Mouse (Mus musculus): ENCODE results near the gene Sema6d. TPM values are rescaled to one million over a fixed set of nuclear protein-coding genes. Genes with fewer than 3 reads are reported as not detected.

Gene Sema6d
- polyA plus RNA-seq, 1 experiment from 2014 or later, result 27.7 TPM

DNA sequence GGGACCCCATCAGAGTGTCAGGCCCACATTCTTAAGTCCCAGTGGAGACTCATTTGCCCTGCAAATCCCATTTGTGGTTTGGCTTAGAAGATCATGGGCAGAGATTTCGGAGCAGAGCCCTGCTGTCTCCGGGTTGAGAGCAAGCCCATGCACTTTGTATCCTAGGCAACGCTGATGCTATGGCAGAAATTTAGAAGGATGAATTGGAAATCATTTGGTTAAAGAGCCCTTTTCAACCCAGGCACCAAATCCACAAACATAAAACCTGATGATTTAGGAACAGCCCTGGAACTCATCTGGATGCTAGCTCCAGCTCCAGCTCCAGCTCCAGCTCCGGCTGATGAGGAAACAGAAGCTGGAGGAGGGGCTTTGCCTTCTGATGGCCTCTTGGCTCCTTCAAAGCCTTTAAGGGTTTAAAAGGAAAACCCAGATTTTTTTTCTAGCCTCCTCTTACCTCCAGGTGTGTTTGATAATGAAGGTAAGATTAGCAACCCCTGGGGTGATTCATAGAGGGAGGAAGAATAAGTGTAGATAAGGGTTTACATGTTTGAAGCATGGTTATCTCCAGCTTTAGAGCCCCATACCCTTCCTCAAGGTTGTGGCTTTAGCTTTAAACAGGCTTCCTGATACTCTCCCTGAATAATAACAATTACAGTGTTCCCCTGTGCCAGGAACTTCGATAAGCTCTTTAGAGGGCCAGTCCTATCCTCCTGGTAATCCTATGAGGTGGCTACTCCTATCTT is 549.6 kb downstream of the Sema6d start:
- H3K36me3 ChIP-seq (ENCODE audit: control insufficient read depth, insufficient read depth, low read length), result no peaks in the 10 kb centered on the region
- ATAC-seq (ENCODE audit: insufficient number of reproducible peaks, insufficient read depth, low FRiP score, low read depth), result no peak
- H3K9ac ChIP-seq (ENCODE audit: low read length), result no peak overlapping the region
- no peak overlapping the region for H3K4me3 ChIP-seq (ENCODE audit: control insufficient read depth in 1 of 2, insufficient read depth in 1 of 2, low read depth in 1 of 2, low read length in 2 of 2)
- no peaks in the 10 kb centered on the region for H3K27me3 ChIP-seq (ENCODE audit: control insufficient read depth, insufficient read depth, low read length)
- H3K4me2 ChIP-seq (ENCODE audit: low read length), result no peak overlapping the region
- no peak overlapping the region for H3K27ac ChIP-seq (replicated peaks in 1 of 2; ENCODE audit: control insufficient read depth in 1 of 2, insufficient read depth in 1 of 2, low read depth in 2 of 2, low read length in 2 of 2)
- peaks cover 24 to 66% of the 10 kb centered on the region in 2 experiments for H3K4me1 ChIP-seq (ENCODE audit: control insufficient read depth in 2 of 2, insufficient read depth in 2 of 2, low read length in 2 of 2)
- no peaks in the 10 kb centered on the region for H3K9me3 ChIP-seq (ENCODE audit: control insufficient read depth, low read length)
- WGBS, result 61% methylated on average over 5 of the region's 5 CpGs

- Histone ChIP-seq H3K4me3 (ENCODE audit: control insufficient read depth in 1 of 2, insufficient read depth in 1 of 2, low read depth in 1 of 2, low read length in 2 of 2) (no peak overlapping the region), H3K9me3 (ENCODE audit: control insufficient read depth, low read length) (no peaks in the 10 kb centered on the region), H3K4me2 (ENCODE audit: low read length) (no peak overlapping the region), H3K4me1 (ENCODE audit: control insufficient read depth in 2 of 2, insufficient read depth in 2 of 2, low read length in 2 of 2) (peaks cover 19 to 62% of the 10 kb centered on the region in 2 experiments), H3K9ac (ENCODE audit: low read length) (no peak overlapping the region), H3K36me3 (ENCODE audit: control insufficient read depth, insufficient read depth, low read length) (no peaks in the 10 kb centered on the region), H3K27me3 (ENCODE audit: control insufficient read depth, insufficient read depth, low read length) (no peaks in the 10 kb centered on the region), H3K27ac (replicated peaks in 1 of 2; ENCODE audit: control insufficient read depth in 1 of 2, insufficient read depth in 1 of 2, low read depth in 2 of 2, low read length in 2 of 2) (no peak overlapping the region)
- 41% methylated on average over 6 of the region's 6 CpGs for whole genome bisulfite sequencing
- no peak for ATAC-seq (ENCODE audit: insufficient number of reproducible peaks, insufficient read depth, low FRiP score, low read depth)
These were observed 550.9 kb downstream of the Sema6d start for GRCm38 (mm10) chr2:124640500-124641193.

DNA sequence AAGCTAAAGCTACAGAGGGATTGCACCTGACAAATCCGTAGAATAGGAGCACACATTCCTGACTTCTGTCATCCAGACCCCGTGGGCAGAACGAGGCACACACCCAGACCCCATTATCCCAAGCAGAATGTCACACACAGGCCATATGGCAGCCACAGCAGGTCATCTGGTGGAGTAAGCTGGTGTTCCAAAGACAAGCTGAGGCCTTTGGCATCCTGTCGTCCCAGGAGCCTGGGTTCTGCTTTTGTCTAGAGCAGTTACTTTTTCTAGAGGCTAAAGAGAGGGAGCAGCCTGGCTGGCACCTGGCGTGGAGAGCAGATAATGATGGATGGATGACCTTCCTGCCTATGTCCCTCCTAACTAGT is 551.4 kb downstream of the Sema6d start:
- Histone ChIP-seq H3K27me3 (ENCODE audit: control insufficient read depth, insufficient read depth, low read length) (no peaks in the 10 kb centered on the region), H3K27ac (replicated peaks in 1 of 2; ENCODE audit: control insufficient read depth in 1 of 2, insufficient read depth in 1 of 2, low read depth in 2 of 2, low read length in 2 of 2) (0 out of 4 replicates have a peak overlapping the region, but pooled peaks of 1 of the 2 experiments have one; percentile 30), H3K4me2 (ENCODE audit: low read length) (no peak overlapping the region), H3K9ac (ENCODE audit: low read length) (no peak overlapping the region), H3K4me1 (ENCODE audit: control insufficient read depth in 2 of 2, insufficient read depth in 2 of 2, low read length in 2 of 2) (peaks cover 19 to 59% of the 10 kb centered on the region in 2 experiments), H3K4me3 (ENCODE audit: control insufficient read depth in 1 of 2, insufficient read depth in 1 of 2, low read depth in 1 of 2, low read length in 2 of 2) (no peak overlapping the region), H3K36me3 (ENCODE audit: control insufficient read depth, insufficient read depth, low read length) (no peaks in the 10 kb centered on the region), H3K9me3 (ENCODE audit: control insufficient read depth, low read length) (no peaks in the 10 kb centered on the region)
- no peak for ATAC-seq (ENCODE audit: insufficient number of reproducible peaks, insufficient read depth, low FRiP score, low read depth)
- WGBS, result 30% methylated on average over 5 of the region's 5 CpGs

DNA sequence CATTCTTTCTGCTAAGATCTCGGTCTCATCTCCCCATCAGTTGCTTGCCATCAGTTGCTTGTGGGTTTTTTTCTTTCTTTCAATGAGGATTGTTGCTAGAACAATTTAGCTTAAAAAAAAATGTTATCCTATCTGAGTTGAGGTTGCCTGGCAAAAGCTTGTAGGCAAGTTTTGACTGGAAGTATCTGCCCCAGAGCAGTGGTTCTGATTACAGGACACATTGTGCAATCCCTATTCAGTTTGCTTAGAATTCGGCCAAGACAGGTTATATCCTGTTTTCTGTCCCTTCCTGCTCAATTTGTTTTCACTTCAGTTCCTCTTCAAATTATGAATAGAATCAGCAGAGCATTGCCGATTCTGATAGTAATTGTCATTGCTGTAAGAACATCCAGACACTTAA is 552.4 kb downstream of the Sema6d start:
- Histone ChIP-seq H3K4me1 (ENCODE audit: control insufficient read depth in 2 of 2, insufficient read depth in 2 of 2, low read length in 2 of 2) (peaks cover 13 to 49% of the 10 kb centered on the region in 2 experiments), H3K4me3 (ENCODE audit: control insufficient read depth in 1 of 2, insufficient read depth in 1 of 2, low read depth in 1 of 2, low read length in 2 of 2) (no peak overlapping the region), H3K4me2 (ENCODE audit: low read length) (no peak overlapping the region), H3K9ac (ENCODE audit: low read length) (no peak overlapping the region), H3K27ac (replicated peaks in 1 of 2; ENCODE audit: control insufficient read depth in 1 of 2, insufficient read depth in 1 of 2, low read depth in 2 of 2, low read length in 2 of 2) (no peak overlapping the region), H3K36me3 (ENCODE audit: control insufficient read depth, insufficient read depth, low read length) (no peaks in the 10 kb centered on the region), H3K27me3 (ENCODE audit: control insufficient read depth, insufficient read depth, low read length) (no peaks in the 10 kb centered on the region), H3K9me3 (ENCODE audit: control insufficient read depth, low read length) (no peaks in the 10 kb centered on the region)
- ATAC-seq (ENCODE audit: insufficient number of reproducible peaks, insufficient read depth, low FRiP score, low read depth), result no peak
- WGBS, result 75% methylated on average over 3 of the region's 3 CpGs

GRCm38 (mm10) chr2:124650609-124651008 is 560.8 kb downstream of the Sema6d start:
- no peak overlapping the region for H3K27ac ChIP-seq (replicated peaks in 1 of 2; ENCODE audit: control insufficient read depth in 1 of 2, insufficient read depth in 1 of 2, low read depth in 2 of 2, low read length in 2 of 2)
- H3K9ac ChIP-seq (ENCODE audit: low read length), result no peak overlapping the region
- no peak overlapping the region for H3K4me3 ChIP-seq (ENCODE audit: control insufficient read depth in 1 of 2, insufficient read depth in 1 of 2, low read depth in 1 of 2, low read length in 2 of 2)
- peaks cover 23% of the 10 kb centered on the region for H3K36me3 ChIP-seq (ENCODE audit: control insufficient read depth, insufficient read depth, low read length)
- no peak overlapping the region for H3K4me2 ChIP-seq (ENCODE audit: low read length)
- H3K4me1 ChIP-seq (ENCODE audit: control insufficient read depth in 2 of 2, insufficient read depth in 2 of 2, low read length in 2 of 2), result peaks cover 0 to 7% of the 10 kb centered on the region in 2 experiments; a peak in 1 of 4 replicates
- 81% methylated on average over 2 of the region's 2 CpGs for WGBS
- ATAC-seq (ENCODE audit: insufficient number of reproducible peaks, insufficient read depth, low FRiP score, low read depth), result no peak
- H3K27me3 ChIP-seq (ENCODE audit: control insufficient read depth, insufficient read depth, low read length), result no peaks in the 10 kb centered on the region
- H3K9me3 ChIP-seq (ENCODE audit: control insufficient read depth, low read length), result no peaks in the 10 kb centered on the region

GRCm38 (mm10) chr2:124651146-124651545 is 561.4 kb downstream of the Sema6d start:
- Histone ChIP-seq H3K4me1 (ENCODE audit: control insufficient read depth in 2 of 2, insufficient read depth in 2 of 2, low read length in 2 of 2) (peaks cover 0 to 7% of the 10 kb centered on the region in 2 experiments; a peak in 1 of 4 replicates), H3K9me3 (ENCODE audit: control insufficient read depth, low read length) (no peaks in the 10 kb centered on the region), H3K9ac (ENCODE audit: low read length) (no peak overlapping the region), H3K27me3 (ENCODE audit: control insufficient read depth, insufficient read depth, low read length) (no peaks in the 10 kb centered on the region), H3K4me3 (ENCODE audit: control insufficient read depth in 1 of 2, insufficient read depth in 1 of 2, low read depth in 1 of 2, low read length in 2 of 2) (no peak overlapping the region), H3K4me2 (ENCODE audit: low read length) (no peak overlapping the region), H3K27ac (replicated peaks in 1 of 2; ENCODE audit: control insufficient read depth in 1 of 2, insufficient read depth in 1 of 2, low read depth in 2 of 2, low read length in 2 of 2) (no peak overlapping the region), H3K36me3 (ENCODE audit: control insufficient read depth, insufficient read depth, low read length) (peaks cover 28% of the 10 kb centered on the region)
- ATAC-seq (ENCODE audit: insufficient number of reproducible peaks, insufficient read depth, low FRiP score, low read depth), result no peak
- WGBS, result 70% methylated on average over 5 of the region's 5 CpGs

- Histone ChIP-seq H3K9me3 (ENCODE audit: control insufficient read depth, low read length) (no peaks in the 10 kb centered on the region), H3K27ac (replicated peaks in 1 of 2; ENCODE audit: control insufficient read depth in 1 of 2, insufficient read depth in 1 of 2, low read depth in 2 of 2, low read length in 2 of 2) (no peak overlapping the region), H3K9ac (ENCODE audit: low read length) (no peak overlapping the region), H3K4me1 (ENCODE audit: control insufficient read depth in 2 of 2, insufficient read depth in 2 of 2, low read length in 2 of 2) (peaks cover 0 to 7% of the 10 kb centered on the region in 2 experiments; a peak in 1 of 4 replicates), H3K36me3 (ENCODE audit: control insufficient read depth, insufficient read depth, low read length) (peaks cover 49% of the 10 kb centered on the region), H3K4me3 (ENCODE audit: control insufficient read depth in 1 of 2, insufficient read depth in 1 of 2, low read depth in 1 of 2, low read length in 2 of 2) (no peak overlapping the region), H3K27me3 (ENCODE audit: control insufficient read depth, insufficient read depth, low read length) (no peaks in the 10 kb centered on the region), H3K4me2 (ENCODE audit: low read length) (no peak overlapping the region)
- ATAC-seq (ENCODE audit: insufficient number of reproducible peaks, insufficient read depth, low FRiP score, low read depth), result no peak
- 90% methylated on average over 7 of the region's 7 CpGs for WGBS
These were observed 563.4 kb downstream of the Sema6d start for GRCm38 (mm10) chr2:124653161-124653560.

Data from heart, embryonic 14.5 days (tissue).